Mouse (Mus musculus) erythroblast, adult 5-6 weeks (primary cell): ENCODE results near the gene Rcor3. TPM values are rescaled to one million over a fixed set of nuclear protein-coding genes. Genes with fewer than 3 reads are reported as not detected.

Experiments used
- ATAC-seq: replicated peaks from 2 replicates; pipeline ENCODE4 v1.8.0; 2016; ENCODE audit warnings: moderate number of reproducible peaks, mild to moderate bottlenecking, moderate TSS enrichment, inconsistent platforms; ENCODE audit not compliant: poor library complexity, low FRiP score, severe bottlenecking
- total RNA-seq, 2 experiments: library from RNA; stranded (forward) in 1 of 2; stranded (reverse) in 1 of 2; fragments of 150-400 nt in 1 of 2; fragments of 200-764, 138-1000 nt in 1 of 2; gene quantifications; 2 replicates each; pipeline versions ENCODE4 v1.2.3 to v1.2.4; 2015 to 2017; ENCODE audit warnings: low replicate concordance in 2 of 2

The Rcor3 gene
- total RNA-seq, 2 experiments from 2014 or later = 10.8 to 12.5 TPM

- no peak for ATAC-seq
These were observed 42.2 kb downstream of the Rcor3 start for GRCm38 (mm10) chr1:192095626-192096025.

- peak; percentile 50; the same call in 1 of the 2 replicates for ATAC-seq
These were observed 43.3 kb downstream of the Rcor3 start for GRCm38 (mm10) chr1:192094451-192095170.

DNA sequence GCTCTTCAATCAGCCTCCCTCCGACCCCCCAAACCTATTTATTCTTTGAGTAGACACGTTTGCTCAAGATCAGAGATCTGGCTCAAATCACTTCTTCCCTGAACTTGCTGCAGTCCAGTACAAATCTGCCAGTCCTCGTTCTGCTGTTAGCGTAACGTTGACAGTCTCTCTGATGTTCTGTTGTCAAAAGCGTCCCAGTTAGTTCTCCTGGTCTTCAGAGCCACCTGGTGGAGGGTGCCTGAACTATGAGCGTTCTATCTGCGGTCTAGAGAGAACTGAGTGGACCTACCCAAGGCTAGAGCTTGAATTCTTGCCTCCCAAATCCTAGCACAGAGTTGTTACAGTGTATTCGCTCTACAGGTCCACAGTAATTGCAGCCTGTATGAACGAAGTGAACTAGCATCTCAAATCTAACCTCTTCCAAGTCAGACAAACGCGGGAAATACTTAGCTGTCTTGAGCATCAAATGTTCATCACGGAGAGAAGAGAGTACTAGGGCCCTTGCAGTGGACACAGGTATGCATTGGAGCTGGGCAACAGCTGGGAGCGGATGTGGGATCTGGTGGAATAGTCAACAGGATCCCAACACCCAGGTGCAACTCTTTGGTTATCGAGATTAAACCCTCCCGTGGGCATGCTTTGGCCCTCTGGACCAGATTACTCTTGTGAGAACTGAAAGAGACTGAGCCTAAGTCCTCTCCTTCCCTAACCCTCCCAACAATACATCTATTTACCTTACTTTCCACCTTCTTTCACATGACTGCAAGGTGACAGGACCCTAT, 44.8 kb downstream of the Rcor3 start:
- ATAC-seq = peak; percentile 81

DNA sequence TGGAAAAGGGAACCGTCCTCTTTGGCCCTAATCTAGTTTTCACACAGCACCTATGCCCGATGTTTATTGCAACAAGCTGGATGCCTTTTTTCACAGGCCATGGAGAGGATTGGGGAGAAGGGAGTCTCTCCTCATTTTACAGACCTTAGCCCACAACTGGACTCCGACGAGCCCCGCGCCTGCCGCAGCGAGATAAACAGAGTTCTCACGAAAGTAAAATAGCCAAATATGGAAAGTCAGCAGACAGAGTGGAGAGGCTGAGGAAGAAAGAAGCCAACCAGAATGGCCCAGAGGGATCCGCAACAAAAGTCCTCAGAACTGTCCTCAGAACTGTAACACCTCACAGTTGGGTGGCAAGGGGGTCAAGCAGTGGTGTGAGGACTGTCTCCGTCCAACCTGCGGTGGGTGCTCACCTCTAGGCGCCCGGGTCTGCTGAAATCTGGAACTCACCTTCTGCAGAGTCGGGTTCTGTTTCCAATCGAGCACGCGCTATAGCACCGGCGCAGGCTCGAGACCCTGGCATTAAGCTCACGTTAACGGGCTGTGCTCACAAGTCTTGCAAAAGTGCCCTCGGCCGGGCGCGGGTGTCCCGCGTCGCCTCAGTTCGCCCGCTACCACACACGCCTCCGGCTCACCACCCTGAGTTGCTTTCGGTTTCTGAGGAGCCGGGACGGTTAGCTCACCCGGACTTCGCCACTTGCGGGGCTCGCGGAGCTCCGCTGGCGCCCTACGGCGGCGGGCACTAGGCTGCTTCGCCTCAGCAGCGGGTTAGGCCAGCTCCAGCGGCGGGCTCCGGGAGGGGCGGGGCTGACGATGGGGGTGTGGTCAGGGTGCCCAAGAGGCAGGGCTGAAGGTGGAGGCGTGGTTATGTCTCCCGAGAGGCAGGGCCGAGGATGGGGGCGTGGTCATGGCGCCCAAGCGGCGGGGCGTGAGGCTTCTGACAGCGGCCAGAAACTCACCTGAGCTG, 45.8 kb downstream of the Rcor3 start, which contains the start of gene Traf5:
TSS of gene Traf5 (minus strand) at position 754 of the 967 bp plus-strand sequence.
- ATAC-seq = peak; percentile 90

DNA sequence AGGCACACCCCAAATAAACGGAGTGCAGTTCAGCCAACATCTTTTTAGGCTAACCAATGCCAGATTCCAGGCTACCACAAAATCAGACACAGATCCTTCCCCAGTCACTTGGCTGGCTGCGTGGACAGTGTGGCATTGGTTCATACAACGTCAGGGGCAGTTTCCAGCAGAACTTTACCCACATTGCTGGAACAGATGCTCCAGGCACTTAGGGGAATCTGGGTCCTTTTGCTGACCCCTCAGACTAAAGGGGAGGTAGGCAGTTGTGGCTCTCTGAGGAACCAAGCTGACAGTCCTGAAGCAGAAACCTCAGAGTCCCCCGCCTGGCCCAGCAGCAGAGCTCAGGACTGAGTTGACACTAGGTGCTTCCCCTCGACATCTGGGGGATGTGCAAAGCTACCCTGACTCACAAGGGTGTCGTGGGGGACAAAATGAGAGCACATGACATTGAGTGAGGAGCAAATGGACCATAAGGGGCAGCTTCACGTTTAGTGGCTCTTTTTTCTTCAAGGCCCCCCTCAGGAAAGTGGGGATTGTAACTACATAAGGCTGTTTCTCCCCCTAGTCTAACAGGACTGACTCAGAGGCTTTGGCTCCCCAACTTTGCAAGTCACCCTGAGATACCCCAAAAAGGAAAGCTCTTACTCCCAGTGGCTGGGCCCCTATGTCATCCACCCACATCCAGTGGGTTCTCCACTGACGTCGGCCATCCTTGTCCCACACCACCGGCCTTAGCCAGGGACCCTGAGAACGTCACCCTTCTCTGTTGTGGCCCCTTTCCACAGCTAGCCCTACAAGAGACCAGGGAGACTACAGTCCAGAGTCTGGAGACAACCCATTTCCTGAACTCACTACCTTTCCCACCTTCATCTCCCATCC, 46.9 kb downstream of the Rcor3 start:
- no peak for ATAC-seq

- ATAC-seq = no peak
These were observed 47.6 kb downstream of the Rcor3 start for GRCm38 (mm10) chr1:192090281-192090680.

DNA sequence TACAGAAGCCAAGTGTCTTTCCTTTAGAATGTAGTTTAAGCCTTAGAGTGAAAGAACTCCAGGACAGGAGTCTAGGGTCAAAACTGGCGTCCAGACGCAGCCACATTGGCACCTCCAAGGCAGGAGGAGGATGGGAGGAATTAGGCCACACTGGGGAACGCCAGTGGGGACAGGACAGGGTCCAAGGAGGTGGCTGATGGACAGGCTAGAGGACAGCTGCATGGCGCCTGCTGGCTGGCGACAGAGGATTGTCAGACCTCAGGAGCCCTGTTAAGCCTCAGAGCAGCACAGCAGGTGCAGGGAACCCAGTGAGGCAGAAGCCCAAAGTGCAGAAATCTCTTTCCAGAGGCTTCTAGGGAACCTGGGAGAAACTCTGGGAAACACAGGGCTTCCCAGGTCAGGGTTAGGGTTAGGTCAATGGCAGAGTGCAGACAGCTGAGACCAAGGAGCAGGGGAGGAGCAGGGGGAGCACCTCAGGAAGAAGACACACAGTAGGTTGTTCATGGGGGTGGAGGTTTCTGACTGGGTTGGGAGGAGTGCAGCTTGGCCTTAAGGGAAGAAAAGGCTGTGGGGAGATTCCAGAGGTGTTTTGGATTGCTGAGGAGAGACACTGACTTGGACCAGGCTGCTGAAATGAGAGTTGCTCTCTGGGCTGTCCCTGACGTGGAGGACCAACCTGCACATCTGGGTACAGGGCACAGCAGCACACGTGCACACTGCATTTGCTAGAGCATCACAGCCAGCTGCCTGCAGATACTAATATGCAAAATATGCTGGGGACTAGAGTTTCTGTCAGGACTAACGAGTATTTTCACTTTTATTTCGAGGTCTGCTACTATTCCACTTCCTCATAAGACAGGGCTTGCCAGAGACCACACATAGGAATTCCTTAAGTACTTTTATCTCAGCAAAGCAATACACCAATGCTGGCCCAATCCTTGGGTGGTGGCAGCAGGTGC, 48.4 kb downstream of the Rcor3 start:
- no peak for ATAC-seq

- ATAC-seq = no peak
These were observed 49.9 kb downstream of the Rcor3 start for GRCm38 (mm10) chr1:192088011-192088410.

- no peak for ATAC-seq
These were observed 50.8 kb downstream of the Rcor3 start for GRCm38 (mm10) chr1:192087098-192087497.

- ATAC-seq = no peak
These were observed 51.4 kb downstream of the Rcor3 start for GRCm38 (mm10) chr1:192086279-192087037.

GRCm38 (mm10) chr1:192085218-192085617, 52.6 kb downstream of the Rcor3 start:
- no peak for ATAC-seq

DNA sequence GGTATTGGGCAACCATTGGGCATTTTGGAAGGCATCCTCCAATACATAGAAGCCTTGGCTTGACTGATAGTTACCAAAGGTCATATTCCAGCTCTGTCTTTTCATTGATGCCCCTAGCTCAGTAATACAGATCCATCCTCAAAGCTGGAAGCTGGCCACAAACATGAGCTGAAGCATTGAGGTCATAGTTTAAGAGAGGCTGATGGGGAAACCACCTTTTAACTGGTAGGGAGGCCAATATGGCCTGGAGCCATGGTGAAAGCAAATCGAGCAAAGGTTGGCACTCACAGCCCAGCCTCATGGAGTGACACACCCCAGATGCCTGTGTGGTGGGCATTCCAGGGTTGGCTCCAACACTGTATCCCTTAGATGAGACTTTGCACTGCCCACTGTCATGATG, 55.2 kb downstream of the Rcor3 start:
- ATAC-seq = no peak

- ATAC-seq = no peak
These were observed 56.7 kb downstream of the Rcor3 start for GRCm38 (mm10) chr1:192081129-192081528.

DNA sequence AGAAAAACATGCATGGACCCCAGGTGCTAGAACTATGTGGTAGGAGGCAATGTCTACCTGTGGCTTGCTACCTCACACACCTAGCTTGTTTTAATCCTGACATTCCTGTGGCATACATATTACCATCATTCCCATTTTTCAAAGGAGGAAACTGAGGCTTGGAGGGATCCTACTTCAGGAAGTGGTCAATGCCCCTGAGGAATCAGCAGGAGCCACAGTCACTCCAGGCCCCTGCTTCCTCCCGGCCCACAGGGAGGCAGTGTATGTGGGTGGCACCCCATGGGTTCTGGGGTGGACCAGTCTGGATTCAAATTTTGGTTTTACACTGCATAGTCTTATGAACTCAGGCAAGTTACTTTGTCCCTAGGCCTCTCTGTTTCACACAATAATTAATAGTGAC, 58.7 kb downstream of the Rcor3 start:
- ATAC-seq = no peak

DNA sequence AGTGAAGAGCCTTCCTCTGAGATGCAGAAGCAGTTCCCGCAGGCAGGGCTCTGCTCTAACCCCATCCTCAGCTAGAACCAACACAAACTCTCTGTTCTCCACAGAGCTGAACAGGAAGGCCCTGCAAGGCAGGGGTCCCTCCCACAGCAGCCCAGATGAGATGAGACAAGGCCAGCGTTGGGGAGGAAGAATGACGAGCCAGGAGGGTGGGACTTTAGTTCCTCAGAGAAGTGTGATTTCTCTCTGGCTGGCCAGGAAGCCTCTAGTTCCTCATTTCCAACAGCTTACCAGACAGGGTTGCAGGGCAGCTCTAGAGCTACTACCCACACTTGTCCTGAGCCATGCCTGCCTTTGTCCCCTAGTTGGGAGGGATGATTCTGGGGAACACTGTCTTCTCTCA, 59.5 kb downstream of the Rcor3 start:
- ATAC-seq = no peak

DNA sequence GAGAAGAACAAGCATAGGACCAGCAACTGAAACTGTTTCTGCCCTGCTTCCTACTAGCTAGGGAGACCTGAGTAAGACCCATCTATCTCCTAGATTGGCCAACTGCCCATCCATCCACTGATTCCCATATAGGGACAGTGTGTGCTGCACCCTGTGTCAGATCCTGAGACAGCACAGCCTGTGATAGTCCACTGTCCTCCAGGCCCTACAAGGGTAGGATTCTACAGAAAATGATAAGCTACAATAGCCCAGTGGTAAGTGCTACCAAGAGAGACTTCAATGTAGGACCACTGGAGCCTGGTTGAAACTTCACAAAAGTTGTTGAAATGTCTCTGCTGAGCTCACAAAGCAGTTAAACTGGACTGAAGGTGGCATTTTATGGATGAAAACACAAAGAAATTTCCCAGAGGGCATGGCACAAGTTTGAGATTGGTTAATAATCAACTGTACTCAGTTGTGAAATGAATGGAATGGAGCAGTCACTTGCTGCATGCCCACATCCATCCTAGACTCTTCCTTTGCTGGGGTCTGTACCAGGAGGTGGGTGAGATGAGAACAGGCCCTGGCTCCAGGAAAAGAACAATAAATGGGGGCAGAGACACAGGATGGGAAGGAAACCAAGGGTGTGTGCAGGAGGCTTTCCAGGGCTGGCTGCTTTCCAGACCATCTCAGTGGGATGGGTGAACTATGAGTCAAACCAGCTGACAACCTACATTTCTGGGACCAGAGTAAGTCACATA, 60.9 kb downstream of the Rcor3 start:
- no peak for ATAC-seq

DNA sequence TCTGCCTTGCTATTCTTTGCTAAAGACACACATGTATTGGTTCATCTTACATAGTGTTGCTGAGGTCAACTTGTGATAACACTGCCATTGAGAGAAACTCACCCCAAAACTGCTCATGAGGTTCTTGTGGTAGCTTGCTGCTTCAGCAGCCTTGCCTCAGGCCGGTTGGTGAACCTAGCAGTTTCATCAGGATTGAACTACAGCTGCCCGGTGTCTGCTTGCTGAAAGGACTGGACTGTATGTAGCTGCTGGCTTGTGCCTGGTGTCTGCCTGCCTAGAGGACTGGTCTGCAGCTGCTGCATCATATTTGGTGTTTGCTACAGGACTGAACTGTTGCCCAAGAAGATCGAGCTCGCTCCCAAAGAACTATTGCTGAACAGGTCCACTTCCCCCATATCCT, 61.8 kb downstream of the Rcor3 start:
- no peak for ATAC-seq
